Mouse (Mus musculus): ENCODE results near the gene Tspan4.

DNA sequence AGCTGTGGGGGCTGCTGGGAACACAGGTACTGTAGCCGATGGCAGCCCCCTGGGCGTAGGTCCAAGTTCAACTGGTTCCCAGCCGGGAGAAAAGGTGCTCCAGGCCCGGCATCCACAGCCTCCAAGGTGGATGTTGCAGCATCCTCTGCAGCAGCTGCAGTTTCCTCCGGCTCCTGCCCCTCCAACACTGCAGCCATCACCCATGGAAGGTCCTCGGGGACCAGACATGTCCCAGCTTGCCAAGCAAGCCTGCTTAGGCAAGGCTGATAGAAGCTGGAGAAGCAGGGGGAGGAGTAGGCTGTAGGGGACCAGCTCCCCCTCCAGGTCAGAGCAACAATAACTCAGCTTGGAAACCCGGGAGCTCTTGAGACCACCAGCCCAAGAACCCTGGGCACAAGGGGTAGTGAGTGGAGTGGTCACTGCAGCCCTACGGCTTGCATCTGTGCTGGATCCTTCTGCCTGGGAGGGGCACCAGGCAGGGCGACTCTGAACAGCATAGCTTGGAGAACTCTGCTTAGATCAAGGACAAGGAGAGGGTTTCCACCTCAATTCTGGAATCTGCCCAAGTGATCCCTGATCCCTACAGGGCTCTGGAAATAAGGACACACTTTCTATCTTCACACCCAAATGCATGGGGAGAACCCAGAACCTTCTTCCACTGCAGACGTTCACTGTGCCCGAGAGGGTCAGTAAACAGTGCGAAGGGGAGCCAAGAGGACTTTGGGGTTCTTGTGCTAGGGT lies 31.8 kb upstream of the Tspan4 start:
- TF ChIP-seq CHD2 (IDR thresholded peaks at IDR 0.05; ENCODE audit: low read depth, low read length): no peak
- TF ChIP-seq ZC3H11A (IDR thresholded peaks at IDR 0.05; ENCODE audit: borderline replicate concordance, low read depth, low read length): no peak
- no peak for TF ChIP-seq HCFC1 (IDR thresholded peaks at IDR 0.05; ENCODE audit: borderline replicate concordance, insufficient read depth, low read length)
- TF ChIP-seq MAFK (IDR thresholded peaks at IDR 0.05; ENCODE audit: insufficient read depth, low read depth, low read length): no peak
